Mouse (Mus musculus): ENCODE results near the gene Slc1a2.
A peak's percentile ranks its signal among the peaks of the same experiment; 100 is the strongest.

DNA sequence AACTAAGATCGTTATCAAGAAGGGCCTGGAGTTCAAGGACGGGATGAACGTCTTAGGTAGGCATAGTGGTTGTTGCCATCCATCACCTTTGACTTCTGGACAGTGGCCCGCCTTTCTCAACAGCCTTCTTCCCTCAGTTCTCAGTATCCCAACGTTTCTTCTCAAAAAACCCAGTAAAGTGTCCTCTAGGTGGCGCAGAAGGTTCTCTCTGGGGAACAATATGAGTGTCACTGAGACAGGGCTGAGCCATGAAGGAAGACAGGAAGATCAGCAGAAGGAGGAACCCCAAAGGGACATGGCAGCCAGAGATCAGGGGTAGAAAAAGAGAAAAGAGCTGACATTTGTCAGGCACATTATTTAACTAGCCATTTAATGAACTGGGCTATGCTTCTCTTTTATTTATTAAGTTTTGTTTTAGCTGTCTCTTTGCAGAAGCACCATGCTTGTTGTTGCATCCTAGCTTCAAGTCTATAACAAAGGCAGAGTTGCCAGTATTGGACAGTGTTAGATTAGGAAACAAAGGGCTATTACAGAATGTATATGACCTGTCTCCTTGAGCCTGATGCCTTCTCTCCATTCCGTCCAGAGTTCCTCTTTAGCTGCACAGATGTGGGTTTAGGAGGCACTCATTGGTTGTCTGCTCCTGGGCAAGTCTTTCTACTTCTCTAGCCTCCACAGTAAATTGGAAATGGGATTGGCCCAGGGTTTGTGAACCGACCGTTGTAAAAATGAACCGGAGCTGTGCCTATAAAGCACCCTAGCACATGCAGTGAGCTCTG lies 85.6 kb downstream of the Slc1a2 start:
- TF ChIP-seq CTCF (IDR thresholded peaks at IDR 0.05; ENCODE audit: low read depth, low read length) = peak; percentile 43; the same call in 1 of the 2 replicates
- TF ChIP-seq POLR2A (IDR thresholded peaks at IDR 0.05; ENCODE audit: extremely low read depth, insufficient read depth, low read length) = no peak

Measured in liver, adult 2 months (tissue).